Mouse (Mus musculus) B cell, adult (primary cell): ENCODE data around the gene Slc16a9. TPM values are rescaled to one million over a fixed set of nuclear protein-coding genes. Genes with fewer than 3 reads are reported as not detected.

Experiments used
- total RNA-seq: library from RNA; stranded (reverse); gene quantifications from 4 replicates; pipeline ENCODE4 v1.2.4, GENCODE M21; 2023; ENCODE audit not compliant: inconsistent age

The Slc16a9 gene
- total RNA-seq: 0.21 to 0.57 TPM (median 0.40 TPM) in 4 replicates

GRCm38 (mm10) chr10:70244921-70245558 lies at the start of gene Slc16a9:
Slc16a9 (plus strand) TSS chr10:70245100.

GRCm38 (mm10) chr10:70204505-70205399 lies 40.1 kb upstream of the Slc16a9 start, which contains the start of gene Mrln:
Mrln (plus strand) TSS chr10:70204664.

Other genes with a start within 250 kb of the Slc16a9 start
- 63.7 to 73.9 TPM (median 72.2 TPM) in 4 replicates for gene Ccdc6, start 148.0 kb upstream of the Slc16a9 start, total RNA-seq
- gene Mrln, start 40.4 kb upstream of the Slc16a9 start, total RNA-seq: 2.1 TPM in 1 of 4 replicates, not detected in the others
- not detected in 4 replicates for gene Fam13c, start 195.4 kb downstream of the Slc16a9 start, total RNA-seq